Mouse (Mus musculus) heart, embryonic 16.5 days (tissue): ENCODE measurements around the gene Gng2. TPM values are rescaled to one million over a fixed set of nuclear protein-coding genes. Genes with fewer than 3 reads are reported as not detected.

Experiments used
- ATAC-seq: fragments of 200-750 bp; cut with Nextera tagmentation; replicated peaks from 2 replicates; pipeline ENCODE4 v1.8.0; 2017; ENCODE audit warnings: moderate number of reproducible peaks; ENCODE audit not compliant: insufficient read depth, low FRiP score; ENCODE audit errors: extremely low read depth
- H3K27ac ChIP-seq: fragments of 300-500 bp; sonication (generic); 2 replicates; pipeline ENCODE4 v1.5.1; 2014; ENCODE audit warnings: mild to moderate bottlenecking, low read length, control low read depth, moderate library complexity
- H3K27me3 ChIP-seq: fragments of 300-500 bp; sonication (generic); 2 replicates; pipeline ENCODE4 v1.6.1; 2014; ENCODE audit warnings: low read length, mixed read lengths; ENCODE audit not compliant: control insufficient read depth, insufficient read depth
- H3K36me3 ChIP-seq: fragments of 300-500 bp; sonication (generic); 2 replicates; pipeline ENCODE4 v1.6.1; 2014; ENCODE audit not compliant: control insufficient read depth, insufficient read depth
- H3K4me1 ChIP-seq: fragments of 300-500 bp; sonication (generic); 2 replicates; pipeline ENCODE4 v1.6.1; 2014; ENCODE audit warnings: low read length, mixed read lengths; ENCODE audit not compliant: control insufficient read depth, insufficient read depth
- H3K4me2 ChIP-seq: fragments of 300-500 bp; sonication (generic); 2 replicates; pipeline ENCODE4 v1.6.1; 2014; ENCODE audit warnings: low read depth, mild to moderate bottlenecking, control low read depth, low read length
- H3K4me3 ChIP-seq: fragments of 300-500 bp; sonication (generic); 2 replicates; pipeline ENCODE4 v1.5.1; 2014; ENCODE audit warnings: mild to moderate bottlenecking, control low read depth, low read length
- H3K9ac ChIP-seq: fragments of 300-500 bp; sonication (generic); 2 replicates; pipeline ENCODE4 v1.6.1; 2014; ENCODE audit warnings: low read length, control low read depth
- H3K9me3 ChIP-seq: fragments of 300-500 bp; sonication (generic); replicated peaks from 2 replicates; pipeline ENCODE4 v1.6.1; 2016; ENCODE audit warnings: low read length; ENCODE audit not compliant: control insufficient read depth
- WGBS: fragments of 180-500 bp; shearing (Covaris S2); extraction: QIAGEN DNeasy Blood & Tissue Kit; methylation state at CpG from one replicate; pipeline ENCODE4 v1.1.7; 2014; 5-methylcytosine and 5-hydroxymethylcytosine counted together
- polyA plus RNA-seq: library from polyadenylated mRNA; unstranded; fragments of >200 nt; fragmentation: Nextera tagmentation; extraction: Ambion mirVana; gene quantifications from 2 replicates; pipeline ENCODE4 v1.2.1, GENCODE M21; 2015

Gene Gng2
- polyA plus RNA-seq = 58.8 and 64.2 TPM in 2 replicates

GRCm38 (mm10) chr14:19977271-19978024, at the start of gene Gng2:
TSS of gene Gng2 (minus strand) at chr14:19977627.
- ATAC-seq = no peak; the same call in 1 of the 2 replicates
- peak within 1 kb of the TSS; percentile 82 for H3K9ac ChIP-seq
- peak within 1 kb of the TSS; percentile 73 for H3K27ac ChIP-seq
- H3K4me2 ChIP-seq = peak within 1 kb of the TSS; percentile 93
- H3K36me3 ChIP-seq = no peaks in the 10 kb centered on the region
- no peaks in the 10 kb centered on the region for H3K9me3 ChIP-seq
- H3K4me3 ChIP-seq = peak within 1 kb of the TSS; percentile 76
- 18% methylated on average over 15 of the region's 15 CpGs for WGBS
- H3K27me3 ChIP-seq = no peaks in the 10 kb centered on the region
- peaks cover 22% of the 10 kb centered on the region for H3K4me1 ChIP-seq

- Histone ChIP-seq H3K9me3 (no peaks in the 10 kb centered on the region), H3K9ac (no peak overlapping the region), H3K36me3 (no peaks in the 10 kb centered on the region), H3K27me3 (no peaks in the 10 kb centered on the region), H3K4me2 (peak overlapping the region; percentile 10; the same call in 1 of the 2 replicates), H3K4me3 (no peak overlapping the region), H3K27ac (no peak overlapping the region), H3K4me1 (peaks cover 6% of the 10 kb centered on the region)
- WGBS = 30% methylated on average over 6 of the region's 6 CpGs
- ATAC-seq = peak; percentile 41
Observed at GRCm38 (mm10) chr14:20024888-20025719, 47.7 kb upstream of the Gng2 start.

DNA sequence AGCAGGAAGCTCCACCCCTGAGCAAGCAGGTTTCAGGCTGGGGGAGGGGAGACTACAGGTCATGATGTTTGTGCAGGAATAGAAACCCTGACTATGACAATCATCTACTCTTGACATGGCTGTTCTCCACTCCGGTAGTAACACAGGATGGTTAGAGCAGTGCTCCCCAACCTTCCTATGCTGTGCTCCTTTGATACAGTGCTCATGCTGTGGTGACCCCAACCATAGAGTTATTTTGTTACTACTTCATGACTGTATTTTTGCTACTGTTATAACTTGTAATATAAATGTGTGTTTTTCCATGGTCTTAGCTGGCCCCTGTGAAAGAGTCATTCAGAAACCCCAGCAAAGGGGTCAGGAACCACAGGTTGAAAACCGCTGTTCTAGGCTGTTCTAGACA, 46.5 kb upstream of the Gng2 start:
- Histone ChIP-seq H3K36me3 (no peaks in the 10 kb centered on the region), H3K4me1 (peaks cover 6% of the 10 kb centered on the region), H3K4me3 (no peak overlapping the region), H3K4me2 (no peak overlapping the region), H3K27me3 (no peaks in the 10 kb centered on the region), H3K9ac (no peak overlapping the region), H3K9me3 (no peaks in the 10 kb centered on the region), H3K27ac (no peak overlapping the region)
- ATAC-seq = no peak
- WGBS = 92% methylated on average over 2 of the region's 2 CpGs

- no peak overlapping the region for H3K27ac ChIP-seq
- no peak overlapping the region for H3K4me2 ChIP-seq
- WGBS = 72% methylated on average over 3 of the region's 3 CpGs
Observed at GRCm38 (mm10) chr14:20019486-20019885, 42.1 kb upstream of the Gng2 start.

DNA sequence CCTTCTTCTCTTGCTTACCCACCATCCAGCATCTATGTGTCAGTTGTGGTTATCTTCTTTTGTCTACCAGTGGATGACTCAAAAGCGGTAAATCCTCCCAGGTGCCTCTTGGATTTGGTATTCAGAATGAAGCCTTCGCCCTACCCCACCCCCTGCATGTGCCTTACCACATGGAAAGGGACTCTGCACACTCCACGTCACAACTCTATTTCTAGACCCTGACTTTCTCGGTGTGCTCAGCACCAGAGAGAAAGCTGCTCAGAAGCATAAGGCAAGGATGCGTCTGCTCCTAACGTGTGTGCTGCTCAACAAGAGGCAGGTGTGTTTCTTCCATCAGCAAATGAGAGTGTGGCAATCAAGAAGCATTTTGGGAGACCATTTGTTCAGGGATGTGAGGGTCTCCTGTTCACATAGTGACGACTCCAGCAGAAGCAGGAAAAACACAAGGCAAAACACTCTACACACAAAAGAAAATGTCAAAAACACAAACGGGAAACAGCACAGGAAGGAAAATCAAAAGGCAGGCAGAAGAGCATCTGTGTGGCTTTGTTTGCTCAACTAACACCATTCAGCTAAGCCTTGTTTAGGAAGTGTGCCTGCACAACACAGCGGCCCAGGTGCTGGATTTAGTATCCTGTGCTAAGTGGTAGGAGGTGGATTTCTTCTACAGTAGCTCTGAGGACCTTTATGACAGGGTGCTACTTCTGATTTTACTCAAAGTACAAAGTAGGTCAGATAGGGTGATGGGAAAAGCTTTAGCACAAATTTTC, 35.3 kb upstream of the Gng2 start:
- peak overlapping the region; percentile 46; the same call in 1 of the 2 replicates for H3K27ac ChIP-seq
- H3K27me3 ChIP-seq = no peaks in the 10 kb centered on the region
- H3K4me1 ChIP-seq = peaks cover 7% of the 10 kb centered on the region; the same call in 1 of the 2 replicates
- H3K4me2 ChIP-seq = no peak overlapping the region
- peaks cover 6% of the 10 kb centered on the region for H3K9me3 ChIP-seq
- no peak for ATAC-seq
- no peaks in the 10 kb centered on the region for H3K36me3 ChIP-seq
- H3K9ac ChIP-seq = no peak overlapping the region
- no peak overlapping the region for H3K4me3 ChIP-seq
- WGBS = 48% methylated on average over 9 of the region's 9 CpGs

More at GRCm38 (mm10) chr14:20019486-20019885, 42.1 kb upstream of the Gng2 start:
- Histone ChIP-seq H3K9me3 (no peaks in the 10 kb centered on the region; the same call in 1 of the 2 replicates), H3K36me3 (no peaks in the 10 kb centered on the region), H3K27me3 (no peaks in the 10 kb centered on the region), H3K9ac (no peak overlapping the region), H3K4me1 (no peaks in the 10 kb centered on the region), H3K4me3 (no peak overlapping the region)
- ATAC-seq = no peak

- peaks cover 19% of the 10 kb centered on the region for H3K4me1 ChIP-seq
- no peak overlapping the region for H3K4me3 ChIP-seq
- H3K27ac ChIP-seq = no peak overlapping the region
- H3K36me3 ChIP-seq = no peaks in the 10 kb centered on the region
- peaks cover 6% of the 10 kb centered on the region; the same call in 1 of the 2 replicates for H3K9me3 ChIP-seq
- no peak overlapping the region for H3K9ac ChIP-seq
- 63% methylated on average over 3 of the region's 3 CpGs for WGBS
- ATAC-seq = no peak
- H3K4me2 ChIP-seq = no peak overlapping the region
- H3K27me3 ChIP-seq = no peaks in the 10 kb centered on the region
Observed at GRCm38 (mm10) chr14:20007446-20007845, 30.0 kb upstream of the Gng2 start.

GRCm38 (mm10) chr14:20004777-20005289, 27.4 kb upstream of the Gng2 start:
- Histone ChIP-seq H3K36me3 (no peaks in the 10 kb centered on the region), H3K9me3 (no peaks in the 10 kb centered on the region; the same call in 1 of the 2 replicates), H3K4me3 (no peak overlapping the region), H3K27me3 (no peaks in the 10 kb centered on the region), H3K4me1 (peaks cover 15% of the 10 kb centered on the region), H3K4me2 (no peak overlapping the region), H3K9ac (no peak overlapping the region), H3K27ac (no peak overlapping the region)
- ATAC-seq = no peak

- no peak overlapping the region for H3K4me3 ChIP-seq
- H3K4me2 ChIP-seq = no peak overlapping the region
- no peaks in the 10 kb centered on the region for H3K4me1 ChIP-seq
- no peaks in the 10 kb centered on the region for H3K36me3 ChIP-seq
- H3K27me3 ChIP-seq = no peaks in the 10 kb centered on the region
- H3K27ac ChIP-seq = no peak overlapping the region
- ATAC-seq = no peak
- H3K9ac ChIP-seq = no peak overlapping the region
- WGBS = 89% methylated on average over 5 of the region's 5 CpGs
- H3K9me3 ChIP-seq = no peaks in the 10 kb centered on the region; the same call in 1 of the 2 replicates
Observed at GRCm38 (mm10) chr14:19996853-19997252, 19.4 kb upstream of the Gng2 start.
